ENCODE assay signal across 8 mouse cellular contexts in the genomic region with DNA sequence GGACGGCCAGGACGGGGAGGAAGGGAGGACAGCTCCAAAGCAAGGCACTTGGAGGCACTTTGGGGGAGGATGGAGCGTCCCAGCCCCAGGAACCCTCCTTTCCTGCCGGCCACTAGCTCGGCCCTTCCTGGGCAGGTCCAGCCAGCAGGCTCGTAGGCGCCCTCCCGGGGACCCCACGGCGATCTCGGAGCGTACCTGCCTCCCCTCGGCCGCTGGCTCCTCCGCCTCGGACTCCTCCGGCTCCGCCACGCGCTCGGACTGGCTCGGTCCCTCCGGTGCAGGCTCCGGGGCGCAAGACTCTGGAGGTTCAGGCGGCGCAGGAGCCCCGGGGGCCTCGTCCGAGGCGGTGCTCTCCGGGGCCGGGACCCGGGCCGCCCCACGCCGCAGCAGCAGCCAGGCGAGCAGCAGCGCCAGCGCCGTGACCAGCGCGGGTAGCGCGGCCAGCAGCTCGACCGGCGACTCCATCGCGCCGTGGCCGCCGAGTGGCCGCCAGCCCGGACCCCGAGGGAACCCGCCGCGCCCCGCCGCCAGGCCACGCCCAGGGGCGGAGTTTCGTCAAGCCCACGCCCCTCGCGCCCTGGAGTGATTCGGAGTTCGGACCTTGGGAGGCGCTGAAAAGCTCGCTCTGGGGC. TPM values are rescaled to one million over a fixed set of nuclear protein-coding genes. Genes with fewer than 3 reads are reported as not detected.
A peak's percentile ranks its signal among the peaks of the same experiment; 100 is the strongest.
DNase-seq lines count a peak whose midpoint lies in the region; ATAC-seq lines count a peak whose summit lies in the region.

A gene (minus strand): TSS at position 513 of the 632 bp plus-strand sequence.

- H3K27ac ChIP-seq in forebrain, embryonic 16.5 days (ENCODE audit: low read length) = no peak within 1 kb of the TSS

- no peaks in the 10 kb centered on the region for H3K27me3 ChIP-seq in forebrain, embryonic 16.5 days (replicated peaks; ENCODE audit: control insufficient read depth, insufficient read depth, low read length)

- WGBS in forebrain, embryonic 16.5 days = 1% methylated on average over 51 of the region's 71 CpGs

- peak; percentile 93 for DNase-seq in NIH3T3 (ENCODE audit: low read depth)
- peak; percentile 70 for DNase-seq in cerebellum, adult 11 months
- peak; percentile 59 to 62 for DNase-seq in layer of hippocampus, postnatal 25 days (ENCODE audit: extremely low spot score in 1 of 2, low spot score in 1 of 2)
- DNase-seq in lung, postnatal 36 days = peak; percentile 86
- DNase-seq in right cerebral cortex, postnatal 14 days = peak; percentile 66

- peak within 1 kb of the TSS; percentile 53 for H3K4me3 ChIP-seq in forebrain, embryonic 16.5 days (replicated peaks; ENCODE audit: low read length)

- H3K36me3 ChIP-seq in forebrain, embryonic 16.5 days (ENCODE audit: control insufficient read depth, insufficient read depth) = no peaks in the 10 kb centered on the region

- H3K4me1 ChIP-seq in forebrain, embryonic 16.5 days (replicated peaks; ENCODE audit: control insufficient read depth, insufficient read depth, low read length) = peaks cover 20% of the 10 kb centered on the region

- H3K4me2 ChIP-seq in forebrain, embryonic 16.5 days (ENCODE audit: low read length) = peak within 1 kb of the TSS; percentile 76

- no peaks in the 10 kb centered on the region for H3K9me3 ChIP-seq in forebrain, embryonic 16.5 days (ENCODE audit: control insufficient read depth, low read length)

- ATAC-seq in forebrain, embryonic 16.5 days = peak; percentile 53
- ATAC-seq in hematopoietic stem cell, adult 5-6 weeks (replicated peaks in 1 of 2; ENCODE audit: insufficient read depth in 1 of 2, low FRiP score in 2 of 2, low TSS enrichment in 1 of 2, low read depth in 1 of 2, poor library complexity in 2 of 2, severe bottlenecking in 2 of 2) = peak; percentile 49 to 56; a peak in 2 of 4 replicates
- no peak; the same call in 1 of the 2 replicates for ATAC-seq in megakaryocyte-erythroid progenitor cell, adult 5-6 weeks (replicated peaks; ENCODE audit: low FRiP score, low TSS enrichment, poor library complexity, severe bottlenecking)

- peak within 1 kb of the TSS; percentile 54 for H3K9ac ChIP-seq in forebrain, embryonic 16.5 days (replicated peaks; ENCODE audit: low read depth, low read length)

RNA-seq across cellular contexts. Expression of the gene that starts here (rescaled TPM):
- 6.3 and 7.8 TPM in 2 replicates for polyA plus RNA-seq in forebrain, embryonic 16.5 days (2015; fragmentation: Nextera tagmentation; extraction: Ambion mirVana)
- total RNA-seq in hematopoietic stem cell, adult 5-6 weeks (2017) = 1.2 TPM in 1 of 2 replicates, not detected in the other
- 10 to 100 TPM; 16.8 to 21.2 TPM for total RNA-seq in layer of hippocampus, postnatal 25 days (2021)
- not detected in 2 replicates for total RNA-seq in megakaryocyte-erythroid progenitor cell, adult 5-6 weeks (2014; fragmentation: Nextera tagmentation)
- 0.61 TPM in 1 of 2 replicates, not detected in the other for total RNA-seq in megakaryocyte-erythroid progenitor cell, adult 5-6 weeks (2017)
